12 mouse cellular contexts compared by ENCODE assay signal in genomic region chr7:89215714-89216113, GRCm38 (mm10).
DNase-seq lines count a peak whose midpoint lies in the region; ATAC-seq lines count a peak whose summit lies in the region.
"Had no signal": no experiment of that assay in that cellular context is flagged by ENCODE, and none has a peak within 500 bp of the region (broad histone marks: within the 10 kb centered on the region; RNA-seq: fewer than 3 reads in every experiment).

No protein-coding gene starts in this region.

- no peak for DNase-seq in heart, postnatal 14 days
- no peak for DNase-seq in lung, postnatal 10 days
- DNase-seq in urinary bladder, postnatal 4 days (ENCODE audit: low spot score in 2 of 2): no peak
- DNase-seq: kidney, postnatal 25 days; thymus, adult 2 months had no signal

- no peak overlapping the region for H3K4me3 ChIP-seq in heart, embryonic 12.5 days
- no peak overlapping the region for H3K4me3 ChIP-seq in lung, embryonic 16.5 days (ENCODE audit: low read length)
- H3K4me3 ChIP-seq: hindbrain, embryonic 10.5 days; limb, embryonic 10.5 days had no signal

- intact Hi-C loops in heart, postnatal 14 days (cut with DNase I): no loop called here

- WGBS in heart, embryonic 12.5 days: 73% methylated on average over 7 of the region's 7 CpGs
- WGBS in lung, embryonic 16.5 days: 50% methylated on average over 7 of the region's 7 CpGs

- H3K9me3 ChIP-seq in heart, embryonic 12.5 days (replicated peaks): no peaks in the 10 kb centered on the region
- no peaks in the 10 kb centered on the region for H3K9me3 ChIP-seq in lung, embryonic 16.5 days (ENCODE audit: control insufficient read depth, low read length)
- H3K9me3 ChIP-seq: hindbrain, embryonic 10.5 days; limb, embryonic 10.5 days had no signal

- peaks cover 15% of the 10 kb centered on the region for H3K4me1 ChIP-seq in heart, embryonic 12.5 days (replicated peaks)
- H3K4me1 ChIP-seq in lung, embryonic 16.5 days (replicated peaks; ENCODE audit: control insufficient read depth, insufficient read depth, low read length): peaks cover 16% of the 10 kb centered on the region

- ATAC-seq in heart, embryonic 12.5 days (ENCODE audit: insufficient number of reproducible peaks, low FRiP score): no peak
- ATAC-seq in lung, embryonic 16.5 days (ENCODE audit: low read depth): 0 out of 2 replicates have a peak, but pooled peaks have one; percentile 19
- ATAC-seq in common myeloid progenitor, adult 5-6 weeks (replicated peaks; ENCODE audit: low read depth, poor library complexity, severe bottlenecking): peak; percentile 62
- ATAC-seq in monocyte, adult 5-6 weeks (replicated peaks; ENCODE audit: insufficient number of reproducible peaks, low FRiP score, low TSS enrichment, poor library complexity, severe bottlenecking): peak; percentile 89
- ATAC-seq in megakaryocyte-erythroid progenitor cell, adult 5-6 weeks (replicated peaks; ENCODE audit: low FRiP score, low TSS enrichment, poor library complexity, severe bottlenecking): no peak

- no peaks in the 10 kb centered on the region for H3K27me3 ChIP-seq in heart, embryonic 12.5 days (replicated peaks)
- H3K27me3 ChIP-seq in lung, embryonic 16.5 days (ENCODE audit: control insufficient read depth, insufficient read depth, low read depth, low read length): no peaks in the 10 kb centered on the region

- H3K9ac ChIP-seq in heart, embryonic 12.5 days: no peak overlapping the region
- no peak overlapping the region for H3K9ac ChIP-seq in lung, embryonic 16.5 days (ENCODE audit: low read length)

- peak overlapping the region; percentile 47; the same call in 1 of the 2 replicates for H3K27ac ChIP-seq in heart, embryonic 12.5 days (ENCODE audit: poor library complexity, severe bottlenecking)
- H3K27ac ChIP-seq in lung, embryonic 16.5 days (ENCODE audit: low read length): peak overlapping the region; percentile 14; the same call in 1 of the 2 replicates
- H3K27ac ChIP-seq: hindbrain, embryonic 10.5 days; limb, embryonic 10.5 days had no signal

- no peaks in the 10 kb centered on the region for H3K36me3 ChIP-seq in heart, embryonic 12.5 days
- H3K36me3 ChIP-seq in lung, embryonic 16.5 days (ENCODE audit: control insufficient read depth, insufficient read depth, low read length): no peaks in the 10 kb centered on the region
- H3K36me3 ChIP-seq: hindbrain, embryonic 10.5 days; limb, embryonic 10.5 days had no signal

- H3K4me2 ChIP-seq in heart, embryonic 12.5 days: 0 out of 2 replicates have a peak overlapping the region, but pooled peaks have one; percentile 4
- no peak overlapping the region for H3K4me2 ChIP-seq in lung, embryonic 16.5 days (ENCODE audit: low read depth, low read length)

Comparison
In these comparisons a context has a peak if more than half of its experiments do, and no peak if none do; other contexts are left out.
1. ATAC-seq: peak in lung, embryonic 16.5 days (single experiment), common myeloid progenitor, adult 5-6 weeks (single experiment) and monocyte, adult 5-6 weeks (single experiment); none in heart, embryonic 12.5 days (single experiment) and megakaryocyte-erythroid progenitor cell, adult 5-6 weeks (single experiment).